Mouse (Mus musculus) midbrain, embryonic 11.5 days (tissue): ENCODE data around the gene Zbtb34. TPM values are rescaled to one million over a fixed set of nuclear protein-coding genes. Genes with fewer than 3 reads are reported as not detected.

Source experiments
- ATAC-seq: fragments of 200-750 bp; cut with Nextera tagmentation; 2 replicates; pipeline ENCODE4 v1.8.0; 2017; ENCODE audit warnings: moderate TSS enrichment, moderate library complexity; ENCODE audit not compliant: low FRiP score
- DNase-seq: peaks from one replicate; pipeline ENCODE4 v3.0.0; 2015; ENCODE audit warnings: low spot score; ENCODE audit errors: missing footprints
- H3K27ac ChIP-seq: fragments of 300-500 bp; sonication (generic); 2 replicates; pipeline ENCODE4 v1.5.1; 2014; ENCODE audit warnings: low read depth, low read length
- H3K27me3 ChIP-seq: fragments of 300-500 bp; sonication (generic); 2 replicates; pipeline ENCODE4 v1.6.1; 2014; ENCODE audit warnings: mild to moderate bottlenecking, low read length, moderate library complexity, mixed read lengths; ENCODE audit not compliant: control insufficient read depth, insufficient read depth
- H3K36me3 ChIP-seq: fragments of 300-500 bp; sonication (generic); 2 replicates; pipeline ENCODE4 v1.6.1; 2014; ENCODE audit warnings: mild to moderate bottlenecking, low read length, moderate library complexity, mixed read lengths; ENCODE audit not compliant: control insufficient read depth, insufficient read depth
- H3K4me1 ChIP-seq: fragments of 300-500 bp; sonication (generic); 2 replicates; pipeline ENCODE4 v1.6.1; 2014; ENCODE audit warnings: low read length; ENCODE audit not compliant: control insufficient read depth, insufficient read depth
- H3K4me2 ChIP-seq: fragments of 300-500 bp; sonication (generic); 2 replicates; pipeline ENCODE4 v1.6.1; 2014; ENCODE audit warnings: mild to moderate bottlenecking, moderate library complexity
- H3K4me3 ChIP-seq: fragments of 300-500 bp; sonication (generic); 2 replicates; pipeline ENCODE4 v1.5.1; 2014; ENCODE audit warnings: low read depth, low read length
- H3K9ac ChIP-seq: fragments of 300-500 bp; sonication (generic); 2 replicates; pipeline ENCODE4 v1.6.1; 2014; ENCODE audit warnings: low read length
- H3K9me3 ChIP-seq: fragments of 300-500 bp; sonication (generic); 2 replicates; pipeline ENCODE4 v1.6.1; 2016; ENCODE audit warnings: low read length; ENCODE audit not compliant: control insufficient read depth
- WGBS: fragments of 180-500 bp; shearing (Covaris S2); extraction: QIAGEN DNeasy Blood & Tissue Kit; methylation state at CpG from one replicate; pipeline ENCODE4 v1.1.7; 2014; 5-methylcytosine and 5-hydroxymethylcytosine counted together
- polyA plus RNA-seq: library from polyadenylated mRNA; unstranded; fragments of >200 nt; fragmentation: Nextera tagmentation; extraction: Ambion mirVana; gene quantifications from 2 replicates; pipeline ENCODE4 v1.2.1, GENCODE M21; 2014

Zbtb34 gene
- 8.0 and 8.3 TPM in 2 replicates for polyA plus RNA-seq

GRCm38 (mm10) chr2:33430771-33431699, at the start of gene Zbtb34:
Gene Zbtb34 (minus strand): TSS chr2:33431324.
- under 1% methylated on average over 75 of the region's 102 CpGs for WGBS
- Histone ChIP-seq H3K27me3 (no peaks in the 10 kb centered on the region), H3K4me2 (peak within 1 kb of the TSS; percentile 82), H3K9ac (peak within 1 kb of the TSS; percentile 95), H3K9me3 (no peaks in the 10 kb centered on the region), H3K4me3 (peak within 1 kb of the TSS; percentile 98), H3K27ac (no peak within 1 kb of the TSS), H3K4me1 (peaks cover 22% of the 10 kb centered on the region), H3K36me3 (no peaks in the 10 kb centered on the region; the same call in 1 of the 2 replicates)
- ATAC-seq (peak; percentile 76), DNase-seq (peak; percentile 97)

- WGBS, result 87% methylated on average over 10 of the region's 10 CpGs
- H3K9ac ChIP-seq, result no peak overlapping the region
- no peak overlapping the region for H3K27ac ChIP-seq
- DNase-seq (peak; percentile 57), ATAC-seq (no peak)
- no peak overlapping the region for H3K4me3 ChIP-seq
- H3K9me3 ChIP-seq, result no peaks in the 10 kb centered on the region
- H3K4me1 ChIP-seq, result no peaks in the 10 kb centered on the region
- H3K4me2 ChIP-seq, result no peak overlapping the region
- no peaks in the 10 kb centered on the region for H3K27me3 ChIP-seq
- no peaks in the 10 kb centered on the region for H3K36me3 ChIP-seq
These were observed 47.0 kb upstream of the Zbtb34 start for GRCm38 (mm10) chr2:33477961-33478755.

- H3K4me3 ChIP-seq, result no peak overlapping the region
- DNase-seq (peak; percentile 70), ATAC-seq (no peak)
- no peak overlapping the region; the same call in 1 of the 2 replicates for H3K9ac ChIP-seq
- H3K4me2 ChIP-seq, result no peak overlapping the region
- no peak overlapping the region for H3K27ac ChIP-seq
- H3K36me3 ChIP-seq, result no peaks in the 10 kb centered on the region
- no peaks in the 10 kb centered on the region; the same call in 1 of the 2 replicates for H3K27me3 ChIP-seq
- H3K9me3 ChIP-seq, result no peaks in the 10 kb centered on the region
- no peaks in the 10 kb centered on the region for H3K4me1 ChIP-seq
These were observed 44.8 kb upstream of the Zbtb34 start for GRCm38 (mm10) chr2:33475961-33476360.

DNA sequence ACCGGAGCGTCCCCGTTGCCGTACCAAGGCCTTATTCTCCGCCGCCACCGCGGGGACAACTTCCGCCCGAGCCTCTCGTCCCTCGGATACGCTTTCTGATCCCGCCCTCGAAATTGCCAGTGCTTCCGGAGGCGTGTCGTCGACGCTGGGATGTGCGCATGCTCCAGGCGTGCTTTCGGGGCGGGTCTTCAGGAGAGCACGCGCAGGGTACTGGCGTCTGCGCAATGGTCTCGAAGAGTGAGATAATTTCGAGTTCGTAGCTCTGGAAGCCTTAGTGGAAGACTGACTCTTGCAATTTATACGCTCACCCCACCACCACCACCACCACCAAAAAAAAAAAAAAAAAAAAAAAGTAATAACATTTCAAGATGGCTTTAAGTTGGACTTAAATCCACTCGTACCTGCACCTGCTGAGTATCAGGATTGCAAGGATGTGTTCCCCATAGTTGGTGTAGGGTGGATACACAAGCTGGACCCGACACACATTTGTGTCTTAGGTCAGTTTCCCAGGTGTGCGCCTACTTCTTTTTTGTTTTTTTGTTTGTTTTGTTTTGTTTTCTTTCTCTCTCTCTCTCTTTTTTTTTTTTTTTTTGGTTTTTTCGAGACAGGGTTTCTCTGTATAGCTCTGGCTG, 37.5 kb upstream of the Zbtb34 start, which contains the start of gene Zbtb43:
TSS of gene Zbtb43 (minus strand) at position 94 of the 632 bp plus-strand sequence.
- Histone ChIP-seq H3K4me1 (peaks cover 15% of the 10 kb centered on the region), H3K27me3 (no peaks in the 10 kb centered on the region; the same call in 1 of the 2 replicates), H3K27ac (0 out of 2 replicates have a peak within 1 kb of the TSS, but pooled peaks have one; percentile 20), H3K4me3 (peak within 1 kb of the TSS; percentile 95), H3K36me3 (no peaks in the 10 kb centered on the region), H3K9me3 (no peaks in the 10 kb centered on the region), H3K4me2 (peak within 1 kb of the TSS; percentile 56), H3K9ac (peak within 1 kb of the TSS; percentile 89)
- ATAC-seq (peak; percentile 96), DNase-seq (peak; percentile 100)
- 6% methylated on average over 36 of the region's 36 CpGs for WGBS

GRCm38 (mm10) chr2:33467546-33468465, 36.7 kb upstream of the Zbtb34 start:
- 0 out of 2 replicates have a peak overlapping the region, but pooled peaks have one; percentile 20 for H3K27ac ChIP-seq

DNA sequence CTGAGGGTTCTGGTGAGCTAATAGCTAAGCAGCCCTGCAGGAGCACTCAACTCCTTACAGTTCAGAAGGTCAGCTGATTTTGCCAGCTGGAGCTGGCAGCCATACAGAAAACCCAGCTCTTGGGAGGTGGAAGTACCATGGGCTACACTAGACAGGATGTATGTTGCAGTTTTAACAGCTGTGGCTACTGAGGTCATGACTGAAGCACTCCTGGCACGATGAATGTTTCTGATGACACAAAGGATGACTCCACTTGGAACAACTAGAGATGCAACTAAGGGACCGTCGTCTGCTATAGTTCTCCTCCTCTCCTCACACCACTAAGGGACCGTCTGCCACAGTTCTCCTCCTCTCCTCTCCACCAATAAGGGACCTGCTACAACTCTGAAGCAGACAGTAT, 34.8 kb upstream of the Zbtb34 start:
- no peaks in the 10 kb centered on the region for H3K27me3 ChIP-seq
- WGBS, result 80% methylated on average over 4 of the region's 4 CpGs
- H3K9me3 ChIP-seq, result no peaks in the 10 kb centered on the region
- no peak overlapping the region for H3K27ac ChIP-seq
- H3K4me1 ChIP-seq, result peaks cover 15% of the 10 kb centered on the region
- H3K4me2 ChIP-seq, result no peak overlapping the region
- H3K4me3 ChIP-seq, result no peak overlapping the region
- DNase-seq, result no peak
- H3K9ac ChIP-seq, result no peak overlapping the region
- no peaks in the 10 kb centered on the region for H3K36me3 ChIP-seq
- ATAC-seq, result no peak

More at GRCm38 (mm10) chr2:33467546-33468465, 36.7 kb upstream of the Zbtb34 start:
- Histone ChIP-seq H3K9me3 (no peaks in the 10 kb centered on the region), H3K4me2 (peak overlapping the region; percentile 56), H3K9ac (peak overlapping the region; percentile 89), H3K27me3 (no peaks in the 10 kb centered on the region), H3K4me3 (peak overlapping the region; percentile 95), H3K4me1 (peaks cover 15% of the 10 kb centered on the region), H3K36me3 (no peaks in the 10 kb centered on the region)
- WGBS, result 7% methylated on average over 57 of the region's 57 CpGs
- DNase-seq (no peak), ATAC-seq (peak; percentile 77)

DNA sequence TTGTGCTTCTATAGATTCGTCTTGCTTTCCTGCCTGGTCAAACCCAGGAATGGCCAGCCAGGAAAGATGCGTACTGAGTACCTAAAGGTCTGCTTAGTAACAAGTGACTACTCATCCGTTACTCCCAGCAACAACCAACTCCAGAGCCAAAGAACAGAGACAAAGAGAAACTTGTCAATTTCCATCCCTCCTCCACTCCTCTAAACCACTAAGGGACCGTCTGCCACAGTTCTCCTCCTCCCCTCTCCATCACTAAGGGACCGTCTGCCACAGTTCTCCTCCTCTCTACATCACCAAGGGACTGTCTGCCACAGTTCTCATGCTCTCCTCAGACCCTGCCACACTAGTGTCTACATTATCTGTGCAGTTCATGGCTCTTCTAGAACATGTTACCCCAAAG, 34.1 kb upstream of the Zbtb34 start:
- Histone ChIP-seq H3K4me3 (no peak overlapping the region), H3K4me2 (no peak overlapping the region), H3K9me3 (no peaks in the 10 kb centered on the region), H3K27ac (no peak overlapping the region), H3K27me3 (no peaks in the 10 kb centered on the region), H3K4me1 (peaks cover 15% of the 10 kb centered on the region), H3K36me3 (no peaks in the 10 kb centered on the region), H3K9ac (no peak overlapping the region)
- DNase-seq (no peak), ATAC-seq (no peak)
- WGBS, result 38% methylated on average over 5 of the region's 5 CpGs

- 91% methylated on average over 7 of the region's 7 CpGs for whole genome bisulfite sequencing
- no peaks in the 10 kb centered on the region for H3K36me3 ChIP-seq
- ATAC-seq, result no peak
These were observed 30.9 kb upstream of the Zbtb34 start for GRCm38 (mm10) chr2:33462066-33462465.

More at GRCm38 (mm10) chr2:33462066-33462465, 30.9 kb upstream of the Zbtb34 start:
- Histone ChIP-seq H3K4me1 (peaks cover 8% of the 10 kb centered on the region), H3K9ac (no peak overlapping the region), H3K27ac (no peak overlapping the region), H3K4me2 (no peak overlapping the region), H3K4me3 (no peak overlapping the region), H3K9me3 (no peaks in the 10 kb centered on the region), H3K27me3 (no peaks in the 10 kb centered on the region)
- no peak for DNase-seq
